Mouse (Mus musculus): ENCODE measurements around the gene Parp1.

Gene Parp1

GRCm38 (mm10) chr1:180568761-180569452 is at the start of gene Parp1:
Gene Parp1 (plus strand): TSS chr1:180568924.
- in situ Hi-C loops (cut with MboI): no loop called here

- in situ Hi-C loops (cut with MboI): no loop called here
Observed at GRCm38 (mm10) chr1:180519520-180519919, 49.2 kb upstream of the Parp1 start.

DNA sequence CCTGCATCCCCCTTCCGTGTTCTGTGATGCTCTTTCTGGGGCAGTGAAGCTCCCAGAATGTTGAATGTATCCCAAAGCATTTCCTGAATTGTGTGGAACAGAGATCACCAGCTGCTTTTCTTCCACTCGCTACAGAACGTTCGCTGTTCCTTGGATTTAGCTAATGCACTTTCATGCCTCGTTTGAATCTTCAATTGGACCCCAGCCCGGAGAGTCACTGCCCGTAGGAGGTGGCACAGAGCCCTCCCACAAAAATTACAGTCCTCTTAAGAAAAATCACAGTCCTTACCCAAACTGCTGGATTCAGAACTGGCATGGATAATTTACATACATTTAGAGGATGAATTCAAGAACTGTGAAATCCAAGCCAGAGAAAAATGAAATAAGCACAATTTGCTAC is 48.5 kb upstream of the Parp1 start:
- in situ Hi-C loops (cut with MboI): no loop called here

DNA sequence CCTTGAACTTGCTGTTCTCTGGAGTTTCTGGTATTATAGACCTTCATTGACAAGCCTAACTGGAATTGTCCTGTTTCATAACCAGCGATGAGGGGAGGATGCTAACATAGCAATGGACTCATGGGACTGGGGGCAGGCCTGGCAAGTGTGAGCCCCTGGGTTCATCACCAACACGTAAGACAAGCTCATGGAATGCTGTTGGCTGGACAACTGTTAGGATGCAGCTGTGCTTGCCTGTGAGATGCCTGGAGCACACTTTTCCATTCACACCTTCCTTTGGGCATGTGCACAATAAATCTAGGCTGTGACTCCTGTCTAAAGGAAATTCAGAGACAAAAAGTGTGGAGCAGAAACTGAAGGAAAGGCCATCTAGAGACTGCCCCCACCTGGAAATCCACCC is 45.4 kb upstream of the Parp1 start:
- in situ Hi-C loops (cut with MboI): no loop called here

DNA sequence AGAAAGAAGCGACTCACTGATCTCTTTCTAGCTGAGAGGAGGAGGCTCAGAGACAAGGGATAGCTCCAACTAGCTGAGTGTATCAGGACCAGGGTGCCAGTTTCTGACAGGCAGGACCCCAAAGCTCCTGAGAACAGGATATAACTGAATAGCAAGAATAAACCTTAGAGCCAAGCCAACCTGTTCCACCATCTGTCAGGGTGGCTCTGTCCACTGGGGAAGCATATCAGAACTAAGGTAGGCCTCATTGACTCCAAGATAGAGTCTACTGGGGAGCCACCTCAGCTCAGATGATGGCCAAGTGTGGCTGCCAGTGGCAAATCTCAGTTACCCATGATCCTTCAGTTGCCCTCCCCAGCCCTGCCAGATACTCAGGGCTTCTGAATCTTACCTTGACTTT is 43.4 kb upstream of the Parp1 start:
- in situ Hi-C loops (cut with MboI): no loop called here

GRCm38 (mm10) chr1:180529847-180530246 is 38.9 kb upstream of the Parp1 start:
- in situ Hi-C loops (cut with MboI): no loop called here

DNA sequence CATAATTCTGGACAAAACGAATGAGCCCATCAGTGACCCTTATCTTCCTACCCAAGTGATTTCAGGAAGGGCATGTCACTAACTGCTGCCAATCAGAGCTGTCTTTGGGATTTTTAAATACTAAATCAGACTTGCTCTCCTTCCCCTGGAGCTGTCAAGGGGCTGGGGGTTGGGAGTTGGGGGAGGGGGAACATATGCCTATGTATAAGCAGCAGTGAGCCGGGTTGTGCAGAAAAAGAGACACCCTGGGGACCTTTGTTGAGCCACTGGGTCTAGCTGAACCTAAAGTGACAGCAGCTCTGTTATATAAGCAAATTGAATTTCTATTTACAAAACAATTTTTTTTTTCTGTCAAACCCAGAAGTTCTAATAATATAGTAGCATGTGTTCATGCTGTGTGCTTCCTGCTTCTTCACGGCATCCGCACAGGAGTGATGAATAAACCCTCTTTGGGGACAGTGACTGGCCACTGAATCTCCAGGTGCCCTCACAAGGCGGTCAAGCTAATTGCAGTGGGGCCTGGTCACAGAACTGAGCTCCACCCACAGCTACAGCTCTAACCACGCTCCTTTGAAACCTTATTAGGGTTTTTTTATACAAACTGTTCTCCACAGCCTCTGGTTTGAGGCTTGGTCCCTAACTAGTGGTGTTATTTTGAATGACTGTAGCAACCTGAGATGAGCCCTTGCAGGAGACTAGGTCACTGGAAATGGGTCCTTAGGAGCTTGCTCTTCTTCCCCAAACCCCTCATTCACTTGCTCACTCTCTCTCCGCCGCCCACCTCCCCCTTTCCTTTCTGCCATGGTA is 38.1 kb upstream of the Parp1 start:
- in situ Hi-C loops (cut with MboI): no loop called here

GRCm38 (mm10) chr1:180532671-180533070 is 36.1 kb upstream of the Parp1 start:
- in situ Hi-C loops (cut with MboI): no loop called here

DNA sequence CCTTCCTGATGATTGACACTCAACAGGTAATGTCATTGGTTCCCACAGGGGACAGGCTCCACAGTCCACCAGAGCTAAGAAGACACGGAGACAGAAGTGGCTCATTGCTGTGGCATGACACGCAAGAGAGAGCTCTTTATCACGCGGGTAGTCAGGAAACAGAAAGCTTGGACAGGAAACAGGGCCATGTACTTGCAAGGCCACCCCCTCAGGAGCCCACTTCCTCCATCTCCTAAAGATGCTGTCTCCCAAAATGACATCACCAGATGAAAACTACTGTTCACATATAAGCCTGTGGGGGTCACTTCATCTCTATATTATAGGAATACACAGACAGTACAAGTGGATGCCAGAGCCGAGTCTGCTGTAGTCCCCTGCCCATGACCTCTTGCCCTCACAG is 32.0 kb upstream of the Parp1 start:
- in situ Hi-C loops (cut with MboI): no loop called here

- in situ Hi-C loops (cut with MboI): no loop called here
Observed at GRCm38 (mm10) chr1:180541251-180541650, 27.5 kb upstream of the Parp1 start.

DNA sequence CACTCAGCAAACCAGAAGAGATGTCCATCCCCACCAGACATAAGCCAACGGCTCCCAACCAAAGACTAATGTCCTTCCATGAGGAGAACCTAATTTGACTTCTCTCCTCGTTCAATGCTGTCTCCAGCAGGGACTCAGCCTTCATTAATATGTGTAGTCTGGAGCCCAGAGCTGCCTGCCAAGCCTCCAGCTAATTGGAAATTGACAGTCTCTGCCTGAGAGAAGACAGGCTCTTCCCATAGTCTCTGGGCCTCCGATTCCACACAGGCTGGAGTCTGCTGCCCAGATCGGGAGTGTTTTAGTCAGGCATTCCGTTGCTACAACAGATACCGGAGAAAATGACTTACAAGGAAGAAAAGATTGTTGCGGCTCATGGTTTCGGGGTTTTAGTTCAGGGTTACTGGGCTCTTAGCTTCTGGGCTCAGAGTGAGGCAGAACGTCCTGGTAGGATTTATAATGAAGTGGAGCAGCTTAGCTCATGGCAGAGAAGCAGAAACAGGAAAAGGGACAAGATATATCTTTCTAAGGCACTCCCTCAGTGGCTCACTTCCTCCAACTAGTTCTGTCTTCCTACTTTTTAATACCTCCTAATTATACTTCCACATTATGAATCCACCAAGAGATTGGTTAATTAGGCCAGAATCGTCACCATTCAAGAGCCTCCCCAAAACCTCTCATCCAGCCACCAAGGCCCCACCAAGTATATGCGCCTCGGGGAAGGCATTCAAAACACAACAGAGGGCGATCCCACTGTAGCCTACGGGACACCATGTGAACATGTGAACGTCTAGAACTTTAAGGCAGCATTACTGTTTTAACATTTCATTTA is 26.6 kb upstream of the Parp1 start:
- in situ Hi-C loops (cut with MboI): no loop called here

GRCm38 (mm10) chr1:180542712-180543371 is 25.9 kb upstream of the Parp1 start:
- in situ Hi-C loops (cut with MboI): no loop called here

- in situ Hi-C loops (cut with MboI): no loop called here
Observed at GRCm38 (mm10) chr1:180545918-180546545, 22.7 kb upstream of the Parp1 start.

DNA sequence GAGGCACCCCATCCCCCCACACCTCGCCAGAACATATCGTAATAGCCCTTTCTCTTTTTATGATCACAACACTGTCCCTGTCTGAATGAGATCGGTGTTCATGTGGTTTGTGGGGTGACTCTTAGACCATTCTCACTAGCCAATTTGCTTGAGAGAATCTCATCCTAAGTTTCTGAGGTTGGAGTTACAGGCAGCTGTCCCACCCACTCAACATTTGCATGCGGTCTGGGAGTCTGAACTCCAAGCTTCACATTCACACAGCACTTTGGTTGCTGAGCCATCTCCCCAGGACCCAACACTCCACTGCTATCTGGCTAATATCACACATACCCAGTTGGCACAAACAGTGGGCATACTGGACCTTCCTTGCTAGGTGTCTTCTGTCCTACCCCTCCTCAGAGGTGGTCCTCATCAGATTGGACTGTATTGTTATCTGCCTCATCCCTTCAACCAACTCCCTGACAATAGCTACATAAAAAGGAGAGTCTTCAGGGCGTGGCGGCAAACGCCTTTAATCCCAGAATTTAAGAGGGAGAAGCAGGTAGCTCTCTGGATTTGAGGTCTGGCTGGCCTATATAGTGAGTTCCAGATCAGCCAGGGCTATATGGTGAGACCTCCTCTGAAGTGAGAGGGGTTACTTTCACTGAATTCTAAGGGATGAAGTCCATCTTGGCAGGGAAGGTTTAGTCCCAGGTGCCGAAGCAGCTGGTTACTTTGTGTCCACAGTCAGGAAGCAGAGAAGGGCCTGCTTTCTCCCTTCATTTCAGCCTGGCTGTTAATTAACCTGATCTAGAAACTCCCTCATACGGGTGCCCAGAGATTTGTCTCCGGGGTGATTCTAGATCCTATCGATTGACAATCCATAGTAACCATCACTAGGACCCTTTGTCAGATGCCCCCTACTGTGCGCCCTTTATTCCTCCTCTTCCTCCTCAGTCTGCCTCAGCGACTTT is 21.6 kb upstream of the Parp1 start:
- in situ Hi-C loops (cut with MboI): no loop called here

GRCm38 (mm10) chr1:180547751-180548669 is 20.7 kb upstream of the Parp1 start:
- in situ Hi-C loops (cut with MboI): no loop called here

DNA sequence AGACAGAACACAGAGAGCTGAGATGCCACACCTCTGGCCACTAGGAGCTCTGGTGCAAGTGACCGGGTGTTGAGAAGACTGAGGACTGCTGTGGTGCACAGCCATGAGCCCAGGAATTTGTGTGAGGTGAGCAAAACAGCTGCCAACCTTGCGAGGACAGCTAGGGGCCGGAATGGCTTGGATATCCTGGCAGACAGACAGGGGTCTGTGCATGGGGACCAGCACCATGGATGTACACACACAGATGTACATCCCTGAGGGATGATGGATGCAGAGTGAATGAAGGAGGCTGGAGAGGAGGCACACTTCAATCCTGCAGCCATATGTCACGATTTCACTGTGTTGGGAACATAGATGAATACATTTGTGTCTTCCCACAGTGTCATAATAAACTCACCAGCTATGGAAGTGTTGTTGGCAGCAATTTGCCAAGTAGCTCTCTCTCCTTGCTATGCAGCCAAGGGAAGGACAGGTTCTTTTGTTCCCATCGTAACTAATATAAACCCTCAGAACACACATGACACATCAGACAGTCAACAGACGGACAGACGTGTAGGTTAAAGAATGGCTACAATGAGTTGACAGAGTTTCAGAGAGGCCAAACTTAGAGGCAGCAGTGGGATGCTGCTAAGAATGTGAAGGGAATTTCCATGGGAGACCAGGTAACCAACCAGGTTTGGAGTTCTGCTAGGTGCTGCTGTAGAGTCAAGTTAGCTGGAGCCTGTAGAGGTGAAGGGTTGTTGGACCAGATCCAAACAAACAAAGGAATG is 19.0 kb upstream of the Parp1 start:
- in situ Hi-C loops (cut with MboI): loop anchor here (10.0 kb wide), 1 partner anchor 115 kb away; no protein-coding TSS in a partner anchor

DNA sequence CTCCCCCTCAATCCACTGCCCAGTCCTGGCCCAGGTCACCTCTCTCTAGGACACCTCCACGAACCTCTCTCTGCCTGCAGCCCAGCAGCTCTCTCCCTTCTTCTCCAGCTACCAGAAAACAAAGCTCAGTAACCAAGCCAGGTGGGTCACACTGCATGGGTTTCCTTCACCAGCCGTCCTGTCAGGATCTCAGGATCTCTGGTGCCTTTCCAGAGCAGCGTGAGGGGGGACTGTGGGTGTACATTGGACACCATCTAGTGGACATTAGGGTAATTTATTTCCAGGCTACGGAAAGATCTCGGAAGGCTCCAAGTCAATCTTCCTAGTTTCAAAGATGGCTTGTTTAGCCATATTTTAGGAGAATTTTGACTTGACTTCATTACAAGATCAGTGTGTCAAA is 18.0 kb upstream of the Parp1 start:
- in situ Hi-C loops (cut with MboI): loop anchor here (10.0 kb wide), 1 partner anchor 116 kb away; no protein-coding TSS in a partner anchor

DNA sequence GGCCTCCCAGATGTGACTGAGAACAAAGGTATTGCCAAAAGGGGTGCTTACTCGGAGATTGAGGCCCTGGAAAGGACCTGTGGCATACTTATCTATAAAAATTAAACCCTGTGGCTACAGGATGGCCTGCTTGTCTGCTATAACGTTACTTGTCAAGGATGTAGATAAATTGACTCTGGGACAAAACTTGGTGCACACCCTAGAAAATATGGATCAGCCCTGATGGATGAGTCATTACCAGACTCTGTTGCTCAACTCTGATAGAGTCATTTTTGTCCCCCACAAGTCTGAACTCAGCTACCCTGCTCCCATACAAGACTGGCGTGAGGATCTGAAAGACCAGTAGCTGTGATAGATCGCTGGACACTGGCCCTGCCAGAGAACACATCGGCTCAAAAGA is 11.8 kb upstream of the Parp1 start:
- in situ Hi-C loops (cut with MboI): loop anchor here (10.0 kb wide), 1 partner anchor 122 kb away; no protein-coding TSS in a partner anchor

Measured in mature B cell (primary cell).